Mouse (Mus musculus) small intestine, adult 2 months (tissue): ENCODE measurements around the gene Ice2. TPM values are rescaled to one million over a fixed set of nuclear protein-coding genes. Genes with fewer than 3 reads are reported as not detected.

ENCODE experiments used
- H3K27ac ChIP-seq: fragments of 200-500 bp; 2 replicates; pipeline ENCODE4 v1.5.1; 2012; ENCODE audit warnings: low read depth, low read length, control low read depth, inconsistent platforms; ENCODE audit not compliant: insufficient read depth
- H3K27me3 ChIP-seq: fragments of 200-500 bp; 2 replicates; pipeline ENCODE4 v1.6.1; 2012; ENCODE audit warnings: mild to moderate bottlenecking, moderate library complexity, low read length, inconsistent platforms; ENCODE audit not compliant: control insufficient read depth, insufficient read depth
- H3K36me3 ChIP-seq: fragments of 200-500 bp; 2 replicates; pipeline ENCODE4 v1.6.1; 2012; ENCODE audit warnings: mild to moderate bottlenecking, low read length, control low read depth, inconsistent platforms; ENCODE audit not compliant: control insufficient read depth, insufficient read depth
- H3K4me1 ChIP-seq: fragments of 200-500 bp; 2 replicates; pipeline ENCODE4 v1.6.1; 2012; ENCODE audit warnings: low read length, inconsistent platforms, mixed read lengths; ENCODE audit not compliant: control insufficient read depth, insufficient read depth, insufficient read length
- H3K4me3 ChIP-seq: fragments of 200-500 bp; 2 replicates; pipeline ENCODE4 v1.5.1; 2012; ENCODE audit warnings: low read depth, mild to moderate bottlenecking, control low read depth, inconsistent platforms, low read length, moderate library complexity
- CTCF ChIP-seq: fragments of 200-500 bp; IDR thresholded peaks from 2 replicates; pipeline ENCODE4 v1.5.1; 2012; ENCODE audit warnings: low read depth, mild to moderate bottlenecking, control low read depth, inconsistent platforms, low read length, moderate library complexity, mixed read lengths; ENCODE audit not compliant: insufficient replicate concordance, insufficient read length; ENCODE audit errors: extremely low read depth
- POLR2A ChIP-seq: fragments of 200-500 bp; IDR thresholded peaks from 2 replicates; pipeline ENCODE4 v1.6.1; 2012; ENCODE audit warnings: low read depth, mild to moderate bottlenecking, control low read depth, inconsistent platforms, low read length, moderate library complexity
- WGBS: fragments of 180-500 bp; shearing (Covaris S2); methylation state at CpG from one replicate; pipeline ENCODE4 v1.1.7; 2018; 5-methylcytosine and 5-hydroxymethylcytosine counted together
- polyA plus RNA-seq: library from polyadenylated mRNA; depleted of rRNA; stranded (reverse); fragments of >200 nt; gene quantifications from 2 replicates; pipeline ENCODE4 v1.2.3, GENCODE M21; 2012

The Ice2 gene
- polyA plus RNA-seq, 1 experiment, result 0.46 TPM

- Histone ChIP-seq H3K4me1 (peaks cover 13% of the 10 kb centered on the region), H3K36me3 (no peaks in the 10 kb centered on the region), H3K27ac (peak overlapping the region; percentile 81), H3K27me3 (no peaks in the 10 kb centered on the region), H3K4me3 (no peak overlapping the region)
- TF ChIP-seq CTCF (no peak), POLR2A (no peak)
- WGBS, result 14% methylated on average over 6 of the region's 6 CpGs
Measured at GRCm38 (mm10) chr9:69442471-69443038, 44.8 kb downstream of the Ice2 start.

DNA sequence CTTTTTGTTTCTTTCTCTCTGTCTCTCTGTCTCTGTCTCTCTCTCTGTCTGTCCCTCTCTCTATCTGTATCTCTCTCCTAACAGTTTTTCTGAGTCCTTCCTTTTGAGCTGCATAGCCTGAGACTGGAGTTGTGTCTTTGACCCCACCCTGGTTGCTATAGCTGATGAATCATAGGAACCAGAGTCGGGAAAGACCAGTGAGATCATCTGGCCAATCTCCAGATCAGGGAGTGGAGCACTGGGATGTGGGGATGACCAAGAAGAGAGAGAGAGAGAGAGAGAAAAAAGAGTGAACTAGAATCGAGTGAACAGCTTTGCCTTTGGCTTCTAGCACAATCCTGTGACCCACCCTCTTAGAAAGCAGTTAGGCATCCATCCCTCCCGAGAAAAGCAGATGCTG is 45.5 kb downstream of the Ice2 start:
- WGBS, result 14% methylated on average over 3 of the region's 3 CpGs
- Histone ChIP-seq H3K27ac (peak overlapping the region; percentile 81), H3K4me3 (no peak overlapping the region), H3K27me3 (no peaks in the 10 kb centered on the region), H3K36me3 (no peaks in the 10 kb centered on the region), H3K4me1 (peaks cover 13% of the 10 kb centered on the region)
- TF ChIP-seq POLR2A (no peak), CTCF (no peak)

DNA sequence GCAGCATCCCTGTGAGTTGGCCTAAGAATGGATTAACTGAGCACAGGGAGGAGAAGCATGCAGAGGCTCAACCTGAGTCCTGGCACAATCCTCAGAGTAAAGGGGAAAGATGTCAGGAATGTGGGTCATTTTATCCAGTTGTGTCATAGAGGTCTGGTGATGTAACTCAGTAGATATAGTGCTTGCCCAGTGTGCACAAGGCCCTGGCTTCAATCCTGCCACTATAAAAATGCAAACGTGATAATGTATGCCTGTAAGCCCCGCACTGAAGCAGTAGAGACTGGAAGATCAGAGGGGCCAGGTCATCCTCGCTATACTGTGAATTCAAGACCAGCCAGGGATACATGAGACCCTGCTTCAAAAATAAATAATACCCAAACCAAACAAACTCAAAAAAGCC is 51.1 kb downstream of the Ice2 start:
- TF ChIP-seq CTCF (no peak), POLR2A (no peak)
- H3K27me3 ChIP-seq, result no peaks in the 10 kb centered on the region
- no peak overlapping the region for H3K27ac ChIP-seq
- no peaks in the 10 kb centered on the region for H3K36me3 ChIP-seq
- peaks cover 6% of the 10 kb centered on the region for H3K4me1 ChIP-seq
- no peak overlapping the region for H3K4me3 ChIP-seq
- 82% methylated on average over 3 of the region's 3 CpGs for WGBS

GRCm38 (mm10) chr9:69450636-69451035 is 52.9 kb downstream of the Ice2 start:
- 90% methylated on average over 9 of the region's 9 CpGs for WGBS

DNA sequence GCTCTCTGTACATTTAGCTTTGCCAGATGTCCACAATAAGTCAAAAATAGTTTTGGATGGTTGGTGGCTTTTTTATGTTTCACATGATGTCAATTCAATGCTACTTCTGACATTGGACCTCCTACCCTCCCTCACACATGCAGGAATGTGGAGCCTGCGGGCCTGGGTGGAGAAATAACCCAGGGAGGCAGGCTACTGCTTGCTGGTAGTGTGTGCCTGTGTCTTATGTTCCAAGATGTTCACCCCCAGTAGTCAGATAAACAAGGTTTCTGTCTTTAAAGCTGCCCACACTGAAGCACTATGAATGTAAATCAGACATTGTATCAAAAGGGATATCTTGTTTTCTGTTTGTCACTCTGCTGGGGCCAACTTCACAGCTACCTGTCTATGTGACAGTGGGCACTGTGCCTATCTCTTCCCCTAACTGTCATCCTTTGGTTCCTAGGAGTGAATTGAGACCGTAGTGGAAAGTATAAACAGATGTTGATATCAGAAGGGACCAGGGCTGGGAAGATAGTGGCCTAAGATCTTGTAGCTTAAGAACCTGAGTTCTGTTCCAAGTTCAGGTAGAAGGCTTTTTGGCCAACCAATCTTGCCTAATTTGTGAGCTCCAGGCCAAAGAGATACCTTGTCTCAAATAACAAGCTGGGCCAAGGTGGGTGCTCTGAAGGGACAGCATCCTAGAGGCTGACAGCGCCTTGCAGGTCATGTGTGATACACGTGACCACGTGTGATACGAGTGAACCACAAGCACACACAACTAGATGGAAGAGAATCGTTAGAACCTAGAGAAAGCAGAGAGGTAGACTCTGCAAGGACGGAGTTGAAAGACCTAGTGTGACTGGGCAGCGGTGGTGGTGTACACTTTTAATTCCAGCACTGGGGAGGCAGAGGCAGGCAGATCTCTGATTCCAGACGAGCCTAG is 54.4 kb downstream of the Ice2 start:
- Histone ChIP-seq H3K36me3 (peaks cover 7% of the 10 kb centered on the region; the same call in 1 of the 2 replicates), H3K4me3 (no peak overlapping the region), H3K27ac (no peak overlapping the region), H3K27me3 (no peaks in the 10 kb centered on the region), H3K4me1 (peaks cover 15% of the 10 kb centered on the region; the same call in 1 of the 2 replicates)
- no peak for TF ChIP-seq CTCF
- no peak for TF ChIP-seq POLR2A
- 90% methylated on average over 10 of the region's 10 CpGs for WGBS

More at GRCm38 (mm10) chr9:69450636-69451035, 52.9 kb downstream of the Ice2 start:
- peaks cover 8% of the 10 kb centered on the region; the same call in 1 of the 2 replicates for H3K4me1 ChIP-seq
- H3K36me3 ChIP-seq, result peaks cover 3% of the 10 kb centered on the region; the same call in 1 of the 2 replicates
- no peaks in the 10 kb centered on the region for H3K27me3 ChIP-seq
- H3K4me3 ChIP-seq, result no peak overlapping the region
- TF ChIP-seq CTCF, result no peak
- TF ChIP-seq POLR2A, result no peak
- no peak overlapping the region for H3K27ac ChIP-seq

- 8% methylated on average over 37 of the region's 37 CpGs for WGBS
- no peaks in the 10 kb centered on the region for H3K27me3 ChIP-seq
Measured at GRCm38 (mm10) chr9:69453066-69453900, 55.6 kb downstream of the Ice2 start, which contains the start of gene Anxa2. Gene Anxa2 (plus strand): TSS chr9:69453620.

More at GRCm38 (mm10) chr9:69453066-69453900, 55.6 kb downstream of the Ice2 start, which contains the start of gene Anxa2:
- Histone ChIP-seq H3K4me1 (peaks cover 20% of the 10 kb centered on the region; the same call in 1 of the 2 replicates), H3K36me3 (peaks cover 7% of the 10 kb centered on the region; the same call in 1 of the 2 replicates), H3K27ac (peak within 1 kb of the TSS; percentile 95), H3K4me3 (peak within 1 kb of the TSS; percentile 79)
- peak; percentile 91 for TF ChIP-seq POLR2A
- TF ChIP-seq CTCF, result no peak
